Mouse (Mus musculus): ENCODE results near the gene Uchl3. TPM values are rescaled to one million over a fixed set of nuclear protein-coding genes. Genes with fewer than 3 reads are reported as not detected.
A peak's percentile ranks its signal among the peaks of the same experiment; 100 is the strongest.

The Uchl3 gene
- polyA plus RNA-seq (2017; shearing (Covaris generic)): 10 to 100 TPM; 64.1 to 95.5 (median 72.0) TPM

DNA sequence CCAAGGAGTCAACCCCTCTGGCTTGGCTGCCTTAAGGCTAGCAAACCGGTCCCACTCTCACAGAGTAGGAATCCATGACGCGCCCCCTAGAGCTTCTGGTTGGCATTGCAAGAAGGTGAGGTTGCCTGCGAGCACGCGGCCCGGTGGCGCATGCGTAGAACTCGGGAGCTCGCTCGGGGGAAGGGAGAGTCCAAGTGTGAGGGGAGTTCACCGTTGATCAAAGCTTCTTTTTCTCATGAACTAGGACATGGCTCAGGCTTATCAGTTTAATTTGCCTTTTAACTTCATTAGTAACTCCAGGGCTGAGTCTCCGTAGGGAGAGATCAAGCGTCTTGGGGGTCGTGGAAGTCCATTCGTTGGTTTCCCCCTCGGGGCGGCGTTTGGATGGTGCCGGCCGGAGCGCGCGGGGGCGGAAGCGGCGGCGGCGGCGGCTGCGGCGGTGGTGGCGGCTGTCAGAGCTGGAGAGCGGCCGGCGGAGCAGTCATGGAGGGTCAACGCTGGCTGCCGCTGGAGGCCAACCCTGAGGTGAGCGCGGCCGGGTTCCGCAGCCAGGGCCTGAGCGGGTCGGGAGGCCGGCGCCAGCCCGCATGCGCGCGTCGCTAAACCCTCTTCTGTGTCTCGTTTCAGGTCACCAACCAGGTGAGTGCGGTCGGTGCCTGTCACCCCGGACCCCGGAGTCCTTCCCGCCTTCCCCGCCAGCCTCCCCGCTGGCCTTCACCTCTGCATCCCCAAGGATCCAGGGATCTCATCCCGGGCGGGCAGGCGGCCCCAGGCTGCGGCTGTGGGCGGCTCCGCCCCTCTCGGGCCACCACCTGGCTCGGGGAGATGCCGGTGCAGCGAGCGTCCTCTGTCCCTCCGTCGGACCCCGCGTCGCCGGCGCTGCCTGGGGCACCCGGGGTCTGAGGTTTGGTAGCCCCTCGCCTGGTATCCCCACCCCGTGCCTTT is at the start of gene Uchl3:
Uchl3 (plus strand) TSS at position 387 of the 945 bp plus-strand sequence.
- peak; percentile 87 for ATAC-seq

DNA sequence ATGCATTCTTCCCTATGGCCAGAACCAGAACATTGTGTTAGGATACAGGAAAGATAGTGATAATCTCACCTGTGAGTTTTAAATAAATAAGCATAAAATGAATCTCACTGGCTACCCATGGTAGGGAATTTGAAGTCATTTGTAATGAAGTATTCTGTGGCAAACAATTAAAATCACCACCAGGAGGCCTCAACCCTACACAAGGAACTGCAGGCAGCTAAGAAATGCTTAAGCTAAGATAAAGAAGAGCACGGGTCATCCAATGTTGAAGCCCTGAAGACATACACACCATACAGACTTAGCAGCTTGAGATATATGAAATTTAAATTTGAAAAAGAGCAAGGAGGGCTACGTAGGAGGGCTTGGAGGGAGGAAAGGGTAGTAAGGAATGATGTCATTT is 47.9 kb upstream of the Uchl3 start:
- no peak for ATAC-seq

DNA sequence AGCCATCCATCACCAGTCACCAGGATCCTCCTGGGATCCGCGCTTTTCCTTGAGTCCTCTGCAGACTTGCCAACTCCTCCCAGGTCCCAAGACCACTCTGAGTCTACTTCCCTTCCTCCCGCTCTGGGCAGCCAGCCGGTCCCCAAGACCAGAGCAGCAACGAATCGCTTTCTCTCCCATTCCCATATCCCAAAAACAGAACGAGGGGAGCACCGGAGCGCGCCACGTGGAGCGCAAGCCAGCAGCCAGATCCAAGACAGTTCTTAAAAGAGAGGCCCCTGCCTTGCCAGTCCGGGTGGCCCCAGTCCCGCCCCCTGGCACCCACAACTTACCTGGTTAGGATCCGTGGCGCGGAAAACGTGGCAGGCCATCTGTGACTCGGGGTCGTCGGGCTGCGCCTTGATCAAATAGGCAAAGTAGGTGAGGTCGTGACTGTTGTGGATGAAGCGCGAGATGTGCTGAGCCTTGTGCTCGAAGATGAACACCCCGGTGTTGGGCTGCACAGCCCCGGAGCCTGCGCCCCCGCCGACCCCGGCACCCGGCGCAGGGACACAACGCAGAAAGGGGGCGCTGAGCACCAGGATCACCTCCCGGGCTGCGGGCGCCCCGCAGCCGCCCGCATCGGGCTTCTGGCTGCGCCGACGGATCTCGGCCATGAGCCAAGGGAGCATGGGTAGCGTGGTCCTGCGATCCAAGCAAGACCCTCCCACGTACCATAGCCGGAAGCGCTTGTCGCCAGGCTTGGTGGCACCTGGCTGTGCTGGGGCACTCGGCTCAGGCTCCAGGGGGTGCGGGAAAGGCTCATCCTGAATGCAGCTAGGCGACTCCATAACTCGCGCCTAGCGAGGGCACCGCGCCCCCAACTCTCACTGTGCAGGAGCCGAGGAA is 45.9 kb upstream of the Uchl3 start:
- no peak for ATAC-seq

DNA sequence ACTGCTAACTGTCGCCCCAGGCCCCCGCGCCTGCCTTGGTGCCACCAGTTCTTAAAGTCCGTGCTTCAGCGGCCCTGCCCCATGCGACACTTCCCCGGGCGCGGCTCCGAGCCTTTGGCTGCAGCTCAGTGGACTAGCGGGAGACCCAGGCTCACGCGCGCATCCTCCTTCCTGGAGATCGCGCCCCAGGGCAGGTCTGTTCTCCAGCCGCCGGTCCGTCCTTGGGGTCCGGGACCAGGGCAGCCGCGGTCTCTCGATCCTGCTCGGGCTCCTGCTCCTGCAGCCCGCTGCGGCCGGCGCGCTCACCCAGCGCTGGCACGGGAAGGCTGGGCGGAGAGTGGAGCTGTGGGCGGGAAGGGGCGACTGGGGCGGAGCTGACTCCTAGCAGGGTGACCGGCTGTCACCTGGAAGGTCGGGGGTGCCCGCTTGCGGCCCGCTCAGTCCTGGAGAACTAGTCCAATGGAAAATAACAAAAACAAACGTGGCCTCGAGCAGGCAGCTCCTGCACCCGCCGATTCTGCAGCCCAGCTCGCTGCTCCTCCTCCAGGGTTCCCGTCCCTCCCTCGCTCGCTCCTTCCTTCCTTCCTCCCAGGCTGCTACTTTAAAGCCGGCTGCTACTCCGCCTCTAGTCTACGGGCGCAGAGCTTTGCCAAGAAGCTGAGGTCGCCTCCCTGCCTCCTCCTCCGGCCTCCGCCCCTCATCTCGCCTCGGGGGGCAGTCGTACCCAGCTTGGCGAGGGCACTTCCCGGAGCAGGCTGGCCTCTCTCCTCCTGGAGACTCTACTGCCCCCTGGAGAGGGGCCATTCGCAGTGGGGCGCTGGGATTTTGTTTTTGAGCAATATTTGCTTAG is 45.0 kb upstream of the Uchl3 start, which contains the start of gene Tbc1d4:
Tbc1d4 (minus strand) TSS at position 673 of the 850 bp plus-strand sequence.
- ATAC-seq: peak; percentile 56

DNA sequence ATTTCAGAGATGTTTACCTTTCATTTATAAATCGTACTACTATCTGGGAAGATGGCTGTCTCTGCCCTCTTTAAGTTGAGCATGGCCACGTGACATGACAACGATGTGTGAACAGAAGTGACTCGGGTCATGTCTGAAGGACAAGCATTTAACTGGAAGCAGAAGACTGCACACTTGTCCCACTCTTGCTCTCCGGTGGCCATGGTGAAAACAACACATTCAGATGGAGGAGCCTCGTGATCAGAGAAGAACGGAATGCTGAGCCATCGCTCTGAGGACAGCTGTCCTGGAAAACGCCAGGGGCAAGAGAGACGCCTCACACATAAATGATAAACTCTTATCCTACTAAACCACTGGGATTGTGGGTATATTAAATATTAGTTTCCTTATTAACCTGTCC is 43.1 kb upstream of the Uchl3 start:
- no peak for ATAC-seq

DNA sequence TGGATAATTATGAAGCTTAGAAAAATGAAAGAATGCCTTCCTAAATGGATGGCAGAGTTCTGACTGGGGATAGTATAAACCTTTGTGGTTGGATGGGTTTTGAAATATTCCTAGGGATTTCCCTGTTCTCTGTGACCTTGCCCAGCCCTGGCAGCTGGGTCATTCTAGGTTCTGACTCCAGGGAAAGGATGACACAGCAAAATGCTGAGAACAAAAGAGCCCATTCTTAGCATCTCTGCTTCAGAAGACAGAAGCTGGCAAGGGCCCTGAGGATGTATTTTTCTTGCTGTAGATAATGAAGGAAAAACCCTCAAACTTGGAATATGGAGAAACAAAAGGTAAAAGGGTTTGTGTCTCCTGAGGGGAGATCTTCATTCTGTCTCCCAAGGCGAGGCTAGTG is 40.6 kb upstream of the Uchl3 start:
- ATAC-seq: no peak

DNA sequence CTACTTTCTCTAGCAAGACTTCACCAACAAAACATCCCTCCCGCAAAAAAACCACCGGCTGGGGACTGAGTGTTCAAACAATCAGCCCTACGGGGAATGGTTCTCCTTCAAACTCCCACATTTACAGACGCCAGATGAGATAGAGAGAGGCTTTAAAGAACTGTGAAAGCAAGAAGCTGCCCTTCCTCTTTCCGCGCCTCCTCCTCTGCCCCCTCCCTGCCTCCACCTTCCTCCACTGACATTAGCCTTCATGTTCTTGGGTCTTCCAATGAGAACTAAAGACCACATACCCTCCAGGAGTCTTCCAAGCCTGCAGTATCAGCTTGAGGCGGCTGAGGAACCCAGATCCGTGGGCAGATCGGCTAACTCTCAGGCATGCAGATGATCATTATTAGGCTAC is 37.6 kb upstream of the Uchl3 start:
- ATAC-seq: no peak

DNA sequence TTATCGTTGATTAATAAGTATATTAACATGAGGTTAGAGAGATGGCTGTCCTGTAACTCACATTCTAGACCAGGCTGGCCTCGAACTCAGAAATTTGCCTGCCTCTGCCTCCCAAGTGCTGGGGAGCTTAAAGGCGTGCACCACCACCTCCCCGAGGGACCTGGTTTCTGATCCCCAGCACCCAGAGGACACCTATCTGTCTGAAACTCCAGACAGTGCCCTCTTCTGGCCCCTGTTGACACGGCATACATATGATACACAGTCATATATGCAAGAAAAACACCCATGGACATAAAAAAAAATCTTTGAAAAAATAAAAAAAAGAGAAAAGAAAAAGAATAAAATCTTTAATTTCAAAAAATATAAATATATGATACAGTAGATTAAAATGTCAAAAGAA is 36.1 kb upstream of the Uchl3 start:
- ATAC-seq: no peak

DNA sequence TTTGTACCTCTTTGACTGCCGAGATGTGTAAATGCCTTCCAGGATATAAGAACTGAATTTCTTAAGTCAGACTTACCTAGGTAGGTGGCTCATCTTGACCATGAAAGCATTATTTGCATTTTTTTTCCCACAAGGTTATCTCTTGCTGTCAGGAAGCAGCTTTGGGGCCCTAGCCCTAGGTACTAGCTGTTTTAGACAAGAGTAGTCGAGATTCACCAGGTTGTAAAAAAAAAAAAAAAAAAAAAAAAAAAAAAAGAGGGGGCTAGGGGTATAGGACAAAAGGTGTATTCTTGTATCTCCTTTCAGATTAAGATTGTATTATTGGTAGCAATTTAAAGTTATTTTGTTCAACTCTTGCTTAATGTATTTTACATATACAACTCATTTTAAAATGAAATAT is 23.2 kb upstream of the Uchl3 start:
- no peak for ATAC-seq

DNA sequence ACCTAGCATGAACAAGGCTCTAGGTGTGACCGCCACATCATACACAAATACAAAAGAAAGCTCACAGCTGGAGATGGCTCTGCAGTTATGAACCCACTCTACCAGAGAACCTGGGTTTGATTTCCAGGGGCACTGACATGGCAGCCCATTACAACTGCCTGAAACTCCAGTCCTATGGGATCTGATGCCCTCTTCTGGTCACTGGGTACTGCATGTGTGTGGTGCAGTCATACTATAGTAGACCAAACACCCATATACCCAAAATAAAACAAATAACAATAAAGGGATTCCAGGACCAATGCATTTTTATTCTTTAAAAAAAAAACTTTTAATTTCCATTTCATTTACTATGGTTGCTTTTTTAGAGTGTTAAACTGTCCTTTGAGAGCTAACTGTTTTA is 18.0 kb upstream of the Uchl3 start:
- no peak for ATAC-seq

DNA sequence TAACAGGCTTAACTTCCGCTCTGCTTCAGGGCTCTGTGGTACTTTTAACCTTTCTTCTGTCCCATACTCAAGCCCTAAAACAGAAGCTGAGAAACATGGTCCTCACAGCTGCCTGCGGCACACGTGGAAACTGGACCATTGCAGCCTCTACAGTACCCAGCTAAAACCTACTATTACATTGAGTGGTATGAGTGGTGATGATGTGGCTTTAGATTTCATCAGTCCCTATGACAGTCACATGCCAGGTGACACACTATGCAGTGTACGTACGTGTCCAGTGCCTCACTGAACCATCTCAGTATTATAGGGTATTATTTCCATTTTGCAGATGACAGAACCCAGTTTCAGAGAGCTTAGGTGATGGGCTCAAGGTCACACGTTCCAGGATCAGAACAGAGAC is 16.4 kb upstream of the Uchl3 start:
- ATAC-seq: no peak

DNA sequence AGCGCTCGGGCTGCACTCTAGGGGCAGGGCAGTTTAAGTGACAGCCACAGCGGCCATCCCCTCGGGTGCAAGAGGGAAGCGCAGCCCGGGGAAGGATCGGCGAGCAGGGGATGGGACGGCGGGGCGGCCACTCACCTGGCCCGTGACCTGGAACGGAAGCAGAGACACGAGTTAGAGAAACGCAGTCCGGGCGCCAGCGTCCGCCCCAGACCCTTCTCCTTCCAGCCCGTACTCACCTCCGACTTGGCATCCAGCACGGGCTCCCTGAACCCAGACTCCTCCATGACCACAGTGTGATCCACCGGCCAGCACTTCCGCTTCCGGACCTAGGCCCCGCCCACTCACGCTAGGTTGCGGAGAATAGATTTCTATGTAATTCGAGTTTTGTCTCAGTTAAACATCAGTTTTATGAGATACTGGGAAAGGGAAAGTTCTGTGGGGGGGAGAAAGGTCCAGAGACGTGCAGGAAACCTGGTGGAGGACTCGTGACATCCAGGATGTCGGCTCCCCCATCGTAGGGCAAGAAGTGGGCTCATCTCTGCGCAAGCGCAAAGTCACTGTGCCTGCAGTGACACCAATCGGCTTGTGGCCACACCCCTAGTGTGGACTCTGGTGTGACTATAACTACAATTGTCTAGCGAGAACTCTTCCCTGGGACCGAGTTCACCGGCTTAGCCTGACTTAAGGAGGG is 13.5 kb upstream of the Uchl3 start, which contains the start of gene Commd6:
Commd6 (minus strand) TSS at position 534 of the 691 bp plus-strand sequence.
- ATAC-seq: peak; percentile 92

DNA sequence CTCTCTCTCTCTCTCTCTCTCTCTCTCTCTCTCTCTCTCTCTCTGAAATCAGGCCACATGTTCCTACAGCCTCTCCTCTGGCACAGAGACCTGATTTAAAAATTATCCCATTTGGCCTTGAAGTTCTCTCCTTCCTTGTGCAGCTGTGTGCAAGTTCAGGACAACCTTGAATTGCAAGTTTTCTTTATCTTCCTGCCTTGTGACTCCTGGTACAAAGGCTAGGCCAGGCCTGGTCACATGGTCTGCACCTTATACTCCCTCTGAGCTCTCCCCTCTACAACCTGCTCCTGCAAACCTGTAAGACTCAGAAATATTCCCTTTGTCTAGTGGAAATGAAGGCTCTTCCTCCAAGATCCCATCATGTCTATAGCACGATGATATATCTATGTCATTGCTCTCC is 8.8 kb upstream of the Uchl3 start:
- no peak for ATAC-seq

DNA sequence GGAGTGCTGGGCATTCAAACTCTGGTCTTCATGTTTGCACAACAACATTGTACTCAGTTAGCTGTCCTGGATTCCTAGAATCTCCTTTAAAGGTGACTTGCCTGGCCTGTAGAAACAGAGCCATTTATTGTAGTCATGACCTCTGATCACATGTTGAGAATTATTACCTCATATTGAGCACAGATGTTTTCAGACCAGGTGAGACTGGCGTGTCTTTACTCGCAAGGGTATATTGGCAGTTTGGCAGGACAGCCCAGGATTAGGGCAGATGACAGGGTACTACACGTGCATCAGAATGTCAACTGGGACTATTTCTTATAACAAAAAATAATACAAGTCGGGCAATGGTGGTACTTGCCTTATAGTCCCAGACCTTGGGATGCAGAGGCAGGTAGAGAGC is 3.2 kb upstream of the Uchl3 start:
- no peak for ATAC-seq

DNA sequence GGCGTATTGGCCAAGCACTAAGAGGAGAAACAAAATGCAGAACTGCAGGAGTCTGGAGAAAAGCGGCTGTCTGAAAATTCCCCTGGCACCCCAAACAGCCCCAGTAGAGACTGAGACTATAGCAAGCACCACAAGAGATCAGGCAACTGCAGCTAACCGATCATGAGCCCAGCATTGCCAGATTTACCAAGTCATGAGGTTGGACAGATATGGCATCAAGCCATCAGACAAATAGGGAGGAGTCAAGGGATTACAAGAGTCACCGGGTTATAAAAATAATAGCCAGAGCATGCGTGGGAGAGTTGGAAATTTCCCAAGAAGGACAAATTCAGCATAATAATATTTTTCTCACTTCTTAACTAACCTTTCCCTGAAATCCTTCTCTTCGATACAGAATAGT is 1.2 kb upstream of the Uchl3 start:
- no peak for ATAC-seq

DNA sequence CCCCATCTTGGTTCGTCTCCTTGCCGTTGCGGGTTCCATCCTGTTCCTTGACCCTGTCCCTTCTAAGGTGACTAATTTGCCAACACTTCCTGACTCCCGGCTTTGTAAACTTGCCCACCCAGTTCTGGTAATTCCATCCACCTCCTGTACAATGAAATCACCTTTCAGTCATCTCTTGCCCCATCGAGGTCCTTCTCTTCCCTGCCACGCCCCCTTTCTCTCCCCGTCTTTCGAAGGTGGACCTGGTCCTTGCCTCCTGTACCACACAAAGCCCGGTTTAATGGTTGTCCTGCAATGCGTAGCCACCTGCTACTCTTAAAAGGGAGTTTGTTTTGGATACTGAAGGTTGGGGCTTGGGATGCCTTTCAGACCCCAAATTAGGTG is 751 bp downstream of the Uchl3 start:
- no peak for ATAC-seq

DNA sequence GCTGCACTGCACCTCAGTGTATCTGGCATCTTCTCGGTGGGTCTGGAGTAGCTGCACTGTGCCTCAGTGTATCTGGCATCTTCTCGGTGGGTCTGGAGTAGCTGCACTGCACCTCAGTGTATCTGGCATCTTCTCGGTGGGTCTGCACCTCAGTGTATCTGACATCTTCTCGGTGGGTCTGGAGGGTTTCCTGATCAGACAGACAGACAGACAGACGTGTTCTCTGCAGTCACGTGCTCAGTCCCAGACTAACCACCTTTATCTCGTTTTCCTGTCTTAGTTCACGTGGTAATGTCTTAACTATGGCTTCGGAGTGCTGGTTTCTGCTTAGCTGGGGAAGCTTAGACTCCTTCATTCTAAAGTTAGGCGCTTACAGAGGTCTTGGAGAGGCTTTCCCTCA is 2.5 kb downstream of the Uchl3 start:
- ATAC-seq: no peak

DNA sequence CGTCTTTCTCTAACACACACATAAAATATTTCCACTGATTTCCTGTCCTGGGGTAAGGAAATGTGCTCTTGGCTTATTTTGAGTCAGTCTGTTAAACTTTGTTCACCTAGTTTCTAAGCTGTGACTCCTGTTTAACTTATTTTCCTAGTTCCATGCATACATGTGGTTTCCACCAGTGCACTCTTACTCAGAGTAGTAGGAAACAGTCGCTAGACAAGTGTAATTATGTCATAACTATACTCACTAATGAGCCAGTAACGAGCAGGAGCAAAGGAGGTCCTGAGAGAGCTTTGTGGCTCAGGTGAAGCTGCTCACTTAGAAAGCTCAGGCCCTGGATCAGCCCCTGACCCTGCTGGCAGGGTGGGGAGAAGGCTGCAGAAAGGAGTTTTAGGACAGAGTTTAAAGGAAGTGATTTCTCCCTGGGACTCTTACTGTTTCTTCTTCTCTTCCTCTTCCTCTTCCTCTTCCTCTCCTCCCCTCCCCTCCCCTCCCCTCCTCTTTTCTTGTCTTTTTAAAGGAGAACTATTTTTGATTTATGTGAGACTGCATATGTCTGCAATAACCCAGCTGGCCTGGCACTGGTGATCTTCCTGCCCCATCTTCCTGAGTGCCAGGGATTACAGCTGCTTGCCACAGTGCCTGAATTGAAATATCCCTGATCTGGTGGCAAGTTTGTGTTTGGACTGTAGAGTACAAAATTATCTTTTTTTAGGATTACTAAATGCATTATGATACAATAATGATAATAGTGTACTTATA is 8.1 kb downstream of the Uchl3 start:
- ATAC-seq: no peak

DNA sequence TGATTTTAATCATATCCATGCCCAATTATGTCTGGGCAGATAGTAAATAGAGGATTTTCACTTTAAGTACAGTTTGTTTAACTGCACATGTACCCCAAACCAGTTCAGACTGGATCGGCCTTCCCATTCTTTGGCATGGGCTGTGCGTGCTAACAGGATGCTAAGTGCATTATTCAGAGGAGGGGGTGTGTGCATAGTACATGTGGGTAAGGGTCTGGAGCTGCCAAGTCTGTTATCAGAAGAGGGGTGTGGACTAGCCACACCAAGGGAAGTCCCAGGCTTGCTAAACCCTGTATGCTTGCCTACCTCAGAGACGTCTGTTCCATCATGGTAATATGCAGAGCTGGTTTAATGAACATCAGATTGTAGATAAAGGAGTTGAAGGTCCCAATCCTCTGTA is 10.5 kb downstream of the Uchl3 start:
- no peak for ATAC-seq

DNA sequence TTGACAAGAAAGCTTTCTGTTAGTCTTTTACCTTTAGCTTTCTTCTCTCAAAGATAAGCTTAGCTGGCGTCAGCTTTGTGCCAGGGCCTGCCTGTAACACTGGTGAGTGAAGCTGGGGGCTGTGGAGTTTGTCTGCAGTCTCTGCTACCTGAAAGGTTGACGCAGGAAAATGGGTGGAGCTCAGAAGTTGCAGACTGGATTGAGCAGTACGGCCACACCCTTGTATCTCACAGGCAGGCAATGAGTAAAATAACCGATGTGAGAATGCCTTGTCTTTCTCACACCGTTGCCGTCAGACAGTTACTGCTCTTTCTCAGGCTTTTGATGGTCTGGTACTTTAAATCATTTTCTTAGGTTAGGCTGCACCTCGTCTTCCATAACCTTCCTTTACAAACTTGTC is 12.3 kb downstream of the Uchl3 start:
- ATAC-seq: no peak

DNA sequence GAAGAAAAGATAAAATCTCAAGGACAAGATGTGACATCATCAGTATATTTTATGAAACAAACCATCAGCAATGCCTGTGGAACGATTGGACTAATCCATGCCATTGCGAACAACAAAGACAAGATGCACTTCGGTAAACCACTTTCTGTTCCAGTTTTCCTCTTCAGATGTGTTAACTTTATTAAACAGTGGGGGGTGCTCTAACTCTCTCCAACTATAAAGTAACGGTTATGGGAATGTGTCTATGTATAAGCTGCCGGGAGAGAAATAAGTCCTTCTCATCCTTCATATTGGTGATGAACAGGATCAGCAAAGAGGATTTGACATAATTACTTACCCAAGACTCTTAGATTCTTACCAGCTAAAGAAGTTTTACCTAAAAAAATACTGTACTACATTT is 12.8 kb downstream of the Uchl3 start:
- no peak for ATAC-seq

Data from inflammation-experienced regulatory T-cells, adult 6 months (primary cell).